Mouse (Mus musculus): ENCODE data around the gene Pou3f3.

Pou3f3 gene

GRCm38 (mm10) chr1:42724881-42725280 lies 29.3 kb downstream of the Pou3f3 start:
- H3K27me3 ChIP-seq (ENCODE audit: insufficient read depth, low read length): peaks cover 50% of the 10 kb centered on the region
- TF ChIP-seq POU5F1 (IDR thresholded peaks at IDR 0.05; ENCODE audit: borderline replicate concordance, low read length) (no peak), CTCF (conservative IDR thresholded peaks at IDR 0.05; ENCODE audit: low read length) (no peak), NANOG (IDR thresholded peaks at IDR 0.05; ENCODE audit: borderline replicate concordance, low read length) (no peak)
- H3K36me3 ChIP-seq (ENCODE audit: insufficient read depth, low read length): no peaks in the 10 kb centered on the region
- H3K9me3 ChIP-seq (ENCODE audit: low read length): 0 out of 2 replicates have a peak, but pooled peaks cover 5% of the 10 kb centered on the region
- no peak overlapping the region for H3K4me3 ChIP-seq (replicated peaks; ENCODE audit: low read length)
- H3K4me1 ChIP-seq (replicated peaks; ENCODE audit: low read depth, low read length): peaks cover 16% of the 10 kb centered on the region

GRCm38 (mm10) chr1:42727161-42727560 lies 31.6 kb downstream of the Pou3f3 start:
- no peak overlapping the region for H3K4me3 ChIP-seq (replicated peaks; ENCODE audit: low read length)
- H3K4me1 ChIP-seq (replicated peaks; ENCODE audit: low read depth, low read length): peaks cover 16% of the 10 kb centered on the region
- H3K9me3 ChIP-seq (ENCODE audit: low read length): 0 out of 2 replicates have a peak, but pooled peaks cover 5% of the 10 kb centered on the region
- TF ChIP-seq POU5F1 (IDR thresholded peaks at IDR 0.05; ENCODE audit: borderline replicate concordance, low read length): no peak
- TF ChIP-seq CTCF (conservative IDR thresholded peaks at IDR 0.05; ENCODE audit: low read length): no peak
- TF ChIP-seq NANOG (IDR thresholded peaks at IDR 0.05; ENCODE audit: borderline replicate concordance, low read length): no peak
- H3K36me3 ChIP-seq (ENCODE audit: insufficient read depth, low read length): no peaks in the 10 kb centered on the region
- peaks cover 45% of the 10 kb centered on the region for H3K27me3 ChIP-seq (ENCODE audit: insufficient read depth, low read length)

- H3K4me1 ChIP-seq (replicated peaks; ENCODE audit: low read depth, low read length): peaks cover 16% of the 10 kb centered on the region
- H3K4me3 ChIP-seq (replicated peaks; ENCODE audit: low read length): no peak overlapping the region
- H3K36me3 ChIP-seq (ENCODE audit: insufficient read depth, low read length): no peaks in the 10 kb centered on the region
- no peak for TF ChIP-seq POU5F1 (IDR thresholded peaks at IDR 0.05; ENCODE audit: borderline replicate concordance, low read length)
- TF ChIP-seq CTCF (conservative IDR thresholded peaks at IDR 0.05; ENCODE audit: low read length): no peak
- no peak for TF ChIP-seq NANOG (IDR thresholded peaks at IDR 0.05; ENCODE audit: borderline replicate concordance, low read length)
- peaks cover 41% of the 10 kb centered on the region for H3K27me3 ChIP-seq (ENCODE audit: insufficient read depth, low read length)
- 0 out of 2 replicates have a peak, but pooled peaks cover 5% of the 10 kb centered on the region for H3K9me3 ChIP-seq (ENCODE audit: low read length)
Measured at GRCm38 (mm10) chr1:42727676-42728075, 32.1 kb downstream of the Pou3f3 start.

- no peak for TF ChIP-seq CTCF (conservative IDR thresholded peaks at IDR 0.05; ENCODE audit: low read length)
- no peak for TF ChIP-seq NANOG (IDR thresholded peaks at IDR 0.05; ENCODE audit: borderline replicate concordance, low read length)
- no peak for TF ChIP-seq POU5F1 (IDR thresholded peaks at IDR 0.05; ENCODE audit: borderline replicate concordance, low read length)
- H3K4me1 ChIP-seq (replicated peaks; ENCODE audit: low read depth, low read length): no peaks in the 10 kb centered on the region
- H3K36me3 ChIP-seq (ENCODE audit: insufficient read depth, low read length): no peaks in the 10 kb centered on the region
- H3K27me3 ChIP-seq (ENCODE audit: insufficient read depth, low read length): 0 out of 2 replicates have a peak, but pooled peaks cover 5% of the 10 kb centered on the region
- H3K9me3 ChIP-seq (ENCODE audit: low read length): no peaks in the 10 kb centered on the region
- H3K4me3 ChIP-seq (replicated peaks; ENCODE audit: low read length): no peak overlapping the region
Measured at GRCm38 (mm10) chr1:42741383-42742241, 46.0 kb downstream of the Pou3f3 start.

GRCm38 (mm10) chr1:42742242-42742560 lies 46.6 kb downstream of the Pou3f3 start:
- Histone ChIP-seq H3K27me3 (ENCODE audit: insufficient read depth, low read length) (0 out of 2 replicates have a peak, but pooled peaks cover 5% of the 10 kb centered on the region), H3K4me1 (replicated peaks; ENCODE audit: low read depth, low read length) (no peaks in the 10 kb centered on the region), H3K4me3 (replicated peaks; ENCODE audit: low read length) (no peak overlapping the region), H3K36me3 (ENCODE audit: insufficient read depth, low read length) (no peaks in the 10 kb centered on the region), H3K9me3 (ENCODE audit: low read length) (no peaks in the 10 kb centered on the region)
- no peak for TF ChIP-seq POU5F1 (IDR thresholded peaks at IDR 0.05; ENCODE audit: borderline replicate concordance, low read length)
- TF ChIP-seq CTCF (conservative IDR thresholded peaks at IDR 0.05; ENCODE audit: low read length): no peak
- TF ChIP-seq NANOG (IDR thresholded peaks at IDR 0.05; ENCODE audit: borderline replicate concordance, low read length): no peak

- no peak for TF ChIP-seq POU5F1 (IDR thresholded peaks at IDR 0.05; ENCODE audit: borderline replicate concordance, low read length)
- TF ChIP-seq NANOG (IDR thresholded peaks at IDR 0.05; ENCODE audit: borderline replicate concordance, low read length): no peak
- no peak for TF ChIP-seq CTCF (conservative IDR thresholded peaks at IDR 0.05; ENCODE audit: low read length)
- H3K36me3 ChIP-seq (ENCODE audit: insufficient read depth, low read length): no peaks in the 10 kb centered on the region
- H3K4me3 ChIP-seq (replicated peaks; ENCODE audit: low read length): no peak overlapping the region
Measured at GRCm38 (mm10) chr1:42745047-42745446, 49.5 kb downstream of the Pou3f3 start.

GRCm38 (mm10) chr1:42749536-42750292 lies 54.1 kb downstream of the Pou3f3 start:
- Histone ChIP-seq H3K27me3 (ENCODE audit: insufficient read depth, low read length) (no peaks in the 10 kb centered on the region), H3K4me3 (replicated peaks; ENCODE audit: low read length) (no peak overlapping the region), H3K36me3 (ENCODE audit: insufficient read depth, low read length) (no peaks in the 10 kb centered on the region), H3K4me1 (replicated peaks; ENCODE audit: low read depth, low read length) (no peaks in the 10 kb centered on the region), H3K9me3 (ENCODE audit: low read length) (no peaks in the 10 kb centered on the region; the same call in 1 of the 2 replicates)
- TF ChIP-seq CTCF (conservative IDR thresholded peaks at IDR 0.05; ENCODE audit: low read length) (no peak), POU5F1 (IDR thresholded peaks at IDR 0.05; ENCODE audit: borderline replicate concordance, low read length) (no peak), NANOG (IDR thresholded peaks at IDR 0.05; ENCODE audit: borderline replicate concordance, low read length) (no peak)

More at GRCm38 (mm10) chr1:42745047-42745446, 49.5 kb downstream of the Pou3f3 start:
- Histone ChIP-seq H3K9me3 (ENCODE audit: low read length) (no peaks in the 10 kb centered on the region), H3K27me3 (ENCODE audit: insufficient read depth, low read length) (no peaks in the 10 kb centered on the region), H3K4me1 (replicated peaks; ENCODE audit: low read depth, low read length) (no peaks in the 10 kb centered on the region)

Data from E14TG2a.4 (cell line).